Mouse (Mus musculus): ENCODE data around the gene Cabp4. TPM values are rescaled to one million over a fixed set of nuclear protein-coding genes. Genes with fewer than 3 reads are reported as not detected.
"Not testable (repeated sequence)": the region's sequence is repeated elsewhere in the genome, so short reads cannot be mapped to it uniquely, and the experiment has no call there.

Gene Cabp4
- polyA plus RNA-seq, 1 experiment from 2014 or later = 0.09 TPM

- not testable (repeated sequence) for H3K27ac ChIP-seq (ENCODE audit: low read depth, low read length); H3K4me1 ChIP-seq (ENCODE audit: control insufficient read depth, insufficient read depth, low read length); H3K9me3 ChIP-seq (ENCODE audit: control insufficient read depth, low read length); H3K27me3 ChIP-seq (ENCODE audit: control insufficient read depth, insufficient read depth, low read length)
- ATAC-seq (ENCODE audit: low FRiP score, low TSS enrichment) = peak; percentile 39
- Histone ChIP-seq H3K4me2 (replicated peaks; ENCODE audit: low read depth, low read length) (peak overlapping the region; percentile 42), H3K9ac (ENCODE audit: low read depth, low read length) (peak overlapping the region; percentile 45), H3K4me3 (ENCODE audit: low read length) (peak overlapping the region; percentile 88), H3K36me3 (ENCODE audit: control insufficient read depth, insufficient read depth, low read length) (peaks cover 23% of the 10 kb centered on the region)
- WGBS = 18% methylated on average over 4 of the region's 4 CpGs
These were observed 18.6 kb downstream of the Cabp4 start for GRCm38 (mm10) chr19:4125268-4125667.

- WGBS = 69% methylated on average over 4 of the region's 4 CpGs
- Histone ChIP-seq H3K9ac (ENCODE audit: low read depth, low read length) (no peak overlapping the region), H3K4me2 (replicated peaks; ENCODE audit: low read depth, low read length) (no peak overlapping the region), H3K4me3 (ENCODE audit: low read length) (no peak overlapping the region), H3K27ac (ENCODE audit: low read depth, low read length) (no peak overlapping the region), H3K9me3 (ENCODE audit: control insufficient read depth, low read length) (no peaks in the 10 kb centered on the region), H3K36me3 (ENCODE audit: control insufficient read depth, insufficient read depth, low read length) (peaks cover 14% of the 10 kb centered on the region), H3K4me1 (ENCODE audit: control insufficient read depth, insufficient read depth, low read length) (peaks cover 8% of the 10 kb centered on the region; the same call in 1 of the 2 replicates), H3K27me3 (ENCODE audit: control insufficient read depth, insufficient read depth, low read length) (no peaks in the 10 kb centered on the region)
- ATAC-seq (ENCODE audit: low FRiP score, low TSS enrichment) = no peak
These were observed 19.4 kb downstream of the Cabp4 start for GRCm38 (mm10) chr19:4124432-4124831.

- H3K4me3 ChIP-seq (ENCODE audit: low read length) = no peak overlapping the region
- peaks cover 13% of the 10 kb centered on the region; the same call in 1 of the 2 replicates for H3K36me3 ChIP-seq (ENCODE audit: control insufficient read depth, insufficient read depth, low read length)
- H3K9me3 ChIP-seq (ENCODE audit: control insufficient read depth, low read length) = no peaks in the 10 kb centered on the region
These were observed 21.1 kb downstream of the Cabp4 start for GRCm38 (mm10) chr19:4122411-4123370.

DNA sequence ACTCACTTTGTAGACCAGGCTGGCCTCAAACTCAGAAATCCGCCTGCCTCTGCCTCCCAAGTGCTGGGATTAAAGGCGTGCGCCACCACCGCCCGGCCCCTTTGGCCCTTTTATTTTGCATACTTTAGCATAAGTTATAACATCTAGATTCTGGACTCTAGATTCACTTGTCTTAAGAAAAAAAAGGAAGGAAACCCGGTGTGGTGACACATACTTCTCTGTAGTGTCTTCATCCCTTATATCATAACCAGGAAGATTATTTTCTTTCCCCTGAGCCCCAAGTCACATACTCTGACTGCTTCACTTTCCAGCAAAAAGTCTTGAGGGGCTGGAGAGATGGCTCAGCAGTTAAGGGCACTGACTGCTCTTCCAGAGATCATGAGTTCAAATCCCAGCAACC lies 21.9 kb downstream of the Cabp4 start:
- WGBS = 58% methylated on average over 6 of the region's 6 CpGs
- peak overlapping the region; percentile 5; the same call in 1 of the 2 replicates for H3K4me2 ChIP-seq (replicated peaks; ENCODE audit: low read depth, low read length)
- H3K27ac ChIP-seq (ENCODE audit: low read depth, low read length) = not testable (repeated sequence)

More at GRCm38 (mm10) chr19:4122411-4123370, 21.1 kb downstream of the Cabp4 start:
- Histone ChIP-seq H3K9ac (ENCODE audit: low read depth, low read length) (no peak overlapping the region), H3K27ac (ENCODE audit: low read depth, low read length) (no peak overlapping the region), H3K4me2 (replicated peaks; ENCODE audit: low read depth, low read length) (no peak overlapping the region), H3K4me1 (ENCODE audit: control insufficient read depth, insufficient read depth, low read length) (peaks cover 8% of the 10 kb centered on the region; the same call in 1 of the 2 replicates), H3K27me3 (ENCODE audit: control insufficient read depth, insufficient read depth, low read length) (no peaks in the 10 kb centered on the region)
- ATAC-seq (ENCODE audit: low FRiP score, low TSS enrichment) = no peak
- 83% methylated on average over 7 of the region's 7 CpGs for WGBS

DNA sequence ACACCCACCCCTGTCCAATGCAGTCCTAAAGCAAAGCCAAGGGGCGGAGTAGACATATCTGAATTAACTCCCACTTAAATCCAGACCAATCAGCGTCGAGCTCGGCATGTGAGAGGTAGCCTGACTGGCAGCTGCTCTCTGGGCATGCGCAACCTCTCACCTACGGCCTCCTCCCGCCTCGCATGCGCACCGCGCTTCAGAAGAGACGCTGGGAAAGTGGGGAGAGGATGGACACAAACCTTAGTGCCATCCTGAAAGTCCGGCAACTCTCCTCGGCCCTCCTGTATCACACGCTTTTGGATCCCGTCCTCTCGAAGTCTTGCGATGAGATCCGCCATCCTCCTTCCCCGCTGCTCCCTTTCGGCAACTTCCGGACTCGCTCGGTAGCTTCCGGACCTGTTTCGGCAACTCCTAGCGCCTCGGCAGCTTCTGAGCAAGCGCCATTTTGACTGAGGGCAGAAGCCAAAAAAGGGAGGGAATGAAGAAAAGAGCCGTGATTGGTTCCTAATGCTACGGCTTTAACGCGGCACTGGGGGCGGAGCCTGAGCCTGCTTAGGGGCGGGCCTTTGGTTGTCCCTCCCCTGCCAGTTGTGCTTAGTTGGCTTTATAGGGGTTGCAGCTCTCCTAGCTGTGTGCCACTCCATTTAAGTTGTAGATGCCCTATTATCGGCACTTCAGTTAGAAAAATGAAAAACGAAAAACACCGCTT lies 22.6 kb downstream of the Cabp4 start:
- H3K27me3 ChIP-seq (ENCODE audit: control insufficient read depth, insufficient read depth, low read length) = no peaks in the 10 kb centered on the region
- WGBS = 3% methylated on average over 38 of the region's 38 CpGs
- peaks cover 20% of the 10 kb centered on the region for H3K36me3 ChIP-seq (ENCODE audit: control insufficient read depth, insufficient read depth, low read length)
- H3K4me2 ChIP-seq (replicated peaks; ENCODE audit: low read depth, low read length) = peak overlapping the region; percentile 52
- H3K4me1 ChIP-seq (ENCODE audit: control insufficient read depth, insufficient read depth, low read length) = no peaks in the 10 kb centered on the region; the same call in 1 of the 2 replicates
- peak; percentile 65 for ATAC-seq (ENCODE audit: low FRiP score, low TSS enrichment)
- peak overlapping the region; percentile 57 for H3K9ac ChIP-seq (ENCODE audit: low read depth, low read length)
- H3K4me3 ChIP-seq (ENCODE audit: low read length) = peak overlapping the region; percentile 46
- peak overlapping the region; percentile 64; the same call in 1 of the 2 replicates for H3K27ac ChIP-seq (ENCODE audit: low read depth, low read length)
- no peaks in the 10 kb centered on the region for H3K9me3 ChIP-seq (ENCODE audit: control insufficient read depth, low read length)

More for the DNA sequence above, 21.9 kb downstream of the Cabp4 start:
- not testable (repeated sequence) for H3K27me3 ChIP-seq (ENCODE audit: control insufficient read depth, insufficient read depth, low read length); H3K4me3 ChIP-seq (ENCODE audit: low read length); H3K4me1 ChIP-seq (ENCODE audit: control insufficient read depth, insufficient read depth, low read length); ATAC-seq (ENCODE audit: low FRiP score, low TSS enrichment); H3K9me3 ChIP-seq (ENCODE audit: control insufficient read depth, low read length); H3K9ac ChIP-seq (ENCODE audit: low read depth, low read length)
- peaks cover 17% of the 10 kb centered on the region; the same call in 1 of the 2 replicates for H3K36me3 ChIP-seq (ENCODE audit: control insufficient read depth, insufficient read depth, low read length)

DNA sequence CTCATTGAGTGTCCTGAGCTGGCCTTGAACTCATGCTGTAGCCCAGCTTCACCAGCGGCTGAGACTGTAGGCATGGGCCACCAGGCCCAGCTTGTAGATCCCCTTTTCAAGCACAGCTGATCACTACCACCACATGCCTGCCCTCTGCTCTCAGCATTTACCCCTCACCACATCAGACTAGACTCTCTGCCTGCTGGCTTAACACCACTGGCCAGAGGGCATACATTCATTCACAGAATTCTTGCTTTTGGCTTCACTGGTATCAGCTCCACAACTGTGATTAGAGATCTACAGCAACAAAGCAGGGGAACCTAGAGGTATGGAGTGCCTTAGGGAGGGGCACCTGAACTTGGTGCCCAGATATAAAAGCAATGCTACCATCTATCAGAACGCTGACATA lies 23.3 kb downstream of the Cabp4 start:
- no peaks in the 10 kb centered on the region for H3K27me3 ChIP-seq (ENCODE audit: control insufficient read depth, insufficient read depth, low read length)
- H3K9ac ChIP-seq (ENCODE audit: low read depth, low read length) = no peak overlapping the region
- H3K4me3 ChIP-seq (ENCODE audit: low read length) = peak overlapping the region; percentile 46; the same call in 1 of the 2 replicates
- no peaks in the 10 kb centered on the region; the same call in 1 of the 2 replicates for H3K4me1 ChIP-seq (ENCODE audit: control insufficient read depth, insufficient read depth, low read length)
- H3K27ac ChIP-seq (ENCODE audit: low read depth, low read length) = no peak overlapping the region
- H3K4me2 ChIP-seq (replicated peaks; ENCODE audit: low read depth, low read length) = peak overlapping the region; percentile 52
- WGBS = 93% methylated on average over 2 of the region's 2 CpGs
- no peaks in the 10 kb centered on the region for H3K9me3 ChIP-seq (ENCODE audit: control insufficient read depth, low read length)
- peaks cover 27% of the 10 kb centered on the region for H3K36me3 ChIP-seq (ENCODE audit: control insufficient read depth, insufficient read depth, low read length)
- ATAC-seq (ENCODE audit: low FRiP score, low TSS enrichment) = no peak

DNA sequence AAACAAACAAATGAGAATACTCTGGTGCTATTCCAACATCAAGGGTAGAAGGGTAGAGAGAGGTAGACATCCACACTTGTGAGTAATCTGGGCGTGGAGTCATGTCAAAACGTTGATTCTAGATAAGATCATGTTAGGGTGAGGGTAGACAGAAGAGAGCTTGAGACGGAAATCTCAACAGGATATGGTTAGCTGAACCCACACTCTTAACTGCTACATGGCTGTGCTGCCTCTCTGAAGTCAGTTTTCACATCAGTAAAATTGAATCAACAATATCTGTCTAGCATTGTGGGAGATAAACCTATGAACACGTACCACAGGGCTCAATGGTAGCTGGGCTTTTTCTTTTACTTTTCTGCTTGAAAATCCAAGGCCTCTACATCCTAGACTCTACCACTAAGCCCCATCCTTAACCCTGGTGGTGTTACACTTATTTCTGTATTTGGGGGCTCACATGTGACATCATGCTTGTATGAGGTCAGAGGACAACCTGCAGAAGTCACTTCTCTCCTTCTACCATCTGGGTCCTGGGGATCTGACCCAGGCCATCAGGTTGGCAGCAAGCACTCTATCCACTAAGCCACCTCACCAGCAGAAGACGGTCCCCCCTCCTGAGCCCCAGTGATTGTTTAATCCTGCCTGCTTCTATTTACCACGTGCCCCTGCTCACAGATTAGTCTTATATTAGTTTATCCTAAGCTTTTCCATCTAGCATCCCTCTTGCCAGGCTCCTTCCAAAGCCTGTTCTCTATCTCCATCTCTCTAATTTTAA lies 23.9 kb downstream of the Cabp4 start:
- H3K27ac ChIP-seq (ENCODE audit: low read depth, low read length) = no peak overlapping the region
- H3K27me3 ChIP-seq (ENCODE audit: control insufficient read depth, insufficient read depth, low read length) = no peaks in the 10 kb centered on the region
- peaks cover 2% of the 10 kb centered on the region; the same call in 1 of the 2 replicates for H3K4me1 ChIP-seq (ENCODE audit: control insufficient read depth, insufficient read depth, low read length)
- H3K4me3 ChIP-seq (ENCODE audit: low read length) = no peak overlapping the region
- 84% methylated on average over 6 of the region's 6 CpGs for WGBS
- H3K36me3 ChIP-seq (ENCODE audit: control insufficient read depth, insufficient read depth, low read length) = peaks cover 33% of the 10 kb centered on the region
- no peak overlapping the region for H3K4me2 ChIP-seq (replicated peaks; ENCODE audit: low read depth, low read length)
- no peak for ATAC-seq (ENCODE audit: low FRiP score, low TSS enrichment)
- H3K9ac ChIP-seq (ENCODE audit: low read depth, low read length) = no peak overlapping the region
- H3K9me3 ChIP-seq (ENCODE audit: control insufficient read depth, low read length) = no peaks in the 10 kb centered on the region

DNA sequence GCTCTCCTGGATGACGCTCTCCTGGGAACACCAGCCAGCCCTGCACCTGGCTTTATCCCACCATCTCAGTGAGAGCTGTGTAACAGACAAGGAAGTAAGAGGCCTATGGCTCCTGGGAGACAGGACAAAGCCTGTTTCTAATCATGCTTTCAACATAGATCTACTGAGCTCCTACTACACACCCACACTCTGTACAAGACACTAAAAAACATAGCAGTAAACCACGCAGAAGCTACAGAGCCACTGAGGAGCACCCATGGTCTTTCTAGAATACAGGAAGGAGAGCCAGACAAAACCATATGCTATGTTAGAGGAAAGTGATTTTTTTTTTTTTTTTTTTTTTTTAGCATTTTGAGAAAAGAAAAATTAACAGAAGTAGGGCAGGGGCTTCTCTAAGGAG lies 25.5 kb downstream of the Cabp4 start:
- no peak overlapping the region for H3K27ac ChIP-seq (ENCODE audit: low read depth, low read length)
- H3K9me3 ChIP-seq (ENCODE audit: control insufficient read depth, low read length) = no peaks in the 10 kb centered on the region
- H3K9ac ChIP-seq (ENCODE audit: low read depth, low read length) = no peak overlapping the region
- no peaks in the 10 kb centered on the region for H3K27me3 ChIP-seq (ENCODE audit: control insufficient read depth, insufficient read depth, low read length)
- WGBS = 95% methylated on average over 2 of the region's 2 CpGs
- peaks cover 15% of the 10 kb centered on the region for H3K4me1 ChIP-seq (ENCODE audit: control insufficient read depth, insufficient read depth, low read length)
- H3K36me3 ChIP-seq (ENCODE audit: control insufficient read depth, insufficient read depth, low read length) = peaks cover 45% of the 10 kb centered on the region
- H3K4me3 ChIP-seq (ENCODE audit: low read length) = no peak overlapping the region
- no peak for ATAC-seq (ENCODE audit: low FRiP score, low TSS enrichment)
- H3K4me2 ChIP-seq (replicated peaks; ENCODE audit: low read depth, low read length) = no peak overlapping the region

All from kidney, embryonic 14.5 days (tissue).